Mouse (Mus musculus) embryo, embryonic 11 days (tissue): ENCODE measurements around the gene Atat1.
A peak's percentile ranks its signal among the peaks of the same experiment; 100 is the strongest.

ENCODE experiments used
- DNase-seq: peaks from one replicate; pipeline ENCODE4 v3.0.0-alpha.2; 2015

The Atat1 gene

DNA sequence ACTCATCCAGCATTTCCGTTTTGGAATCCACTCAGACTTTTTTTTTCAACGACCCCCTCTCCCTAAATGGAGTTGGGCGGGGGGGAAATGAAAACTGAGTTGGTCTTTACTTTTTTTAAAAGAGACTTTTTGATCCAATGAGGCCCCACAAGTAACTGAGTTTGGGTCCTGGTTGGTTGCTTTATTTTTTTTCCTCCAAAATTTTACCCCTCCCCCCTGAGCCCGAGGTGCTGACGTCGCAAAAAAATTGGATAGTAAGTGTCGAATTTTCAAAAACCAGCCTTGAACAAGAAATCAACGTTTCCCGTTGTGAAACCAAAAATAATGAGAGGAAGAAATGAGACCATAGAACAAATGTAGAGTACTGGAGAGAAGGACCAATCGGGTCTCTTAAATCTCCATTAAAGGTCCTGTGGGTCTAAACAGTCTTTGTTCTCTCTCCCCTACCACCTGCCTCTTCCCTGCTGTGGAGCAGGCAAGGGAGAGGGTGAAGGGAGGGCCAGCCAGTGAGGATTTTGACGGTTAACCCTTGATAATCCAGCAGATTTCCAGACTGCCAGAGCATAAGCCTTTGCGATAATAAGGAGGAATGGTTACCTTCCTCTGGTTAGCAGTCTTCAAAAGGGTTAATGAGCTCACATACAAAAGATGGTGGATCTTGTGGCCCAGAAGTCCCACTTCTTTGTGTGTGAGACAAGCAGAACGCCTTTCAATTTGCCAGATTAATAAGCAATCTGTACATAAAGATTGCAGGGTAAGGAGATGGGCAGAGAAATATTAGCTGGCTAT is 7.8 kb upstream of the Atat1 start:
- DNase-seq, result peak; percentile 71

- peak; percentile 44 for DNase-seq
These were observed 7.2 kb upstream of the Atat1 start for GRCm38 (mm10) chr17:35917143-35917462.

GRCm38 (mm10) chr17:35916297-35917142 is 6.6 kb upstream of the Atat1 start, which contains the start of the genes Mrps18b and Ppp1r10:
Gene Mrps18b, minus strand, starts transcription at chr17:35916389.
Gene Ppp1r10, plus strand, starts transcription at chr17:35916434.
- peak; percentile 100 for DNase-seq

- no peak for DNase-seq
These were observed 5.8 kb upstream of the Atat1 start for GRCm38 (mm10) chr17:35915538-35916296.

DNA sequence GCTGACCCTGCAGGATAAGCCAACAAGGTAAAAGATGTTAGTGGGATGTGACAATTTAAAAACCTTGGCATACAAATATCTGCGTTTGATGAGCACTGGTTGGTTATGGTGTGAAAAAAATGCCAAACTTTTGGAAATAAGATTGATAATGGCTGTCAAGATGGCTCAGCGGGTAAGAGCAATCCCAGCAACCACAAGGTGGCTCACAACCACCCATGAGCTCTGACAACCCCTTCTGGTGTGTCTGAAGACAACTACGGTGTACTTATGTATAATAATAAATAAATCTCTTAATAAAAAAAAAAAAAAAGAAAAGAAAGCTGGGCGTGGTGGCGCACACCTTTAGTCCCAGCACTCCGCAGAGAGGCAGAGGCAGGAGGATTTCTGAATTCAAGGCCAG is 5.1 kb upstream of the Atat1 start:
- DNase-seq, result no peak

- no peak for DNase-seq
These were observed 523 bp downstream of the Atat1 start for GRCm38 (mm10) chr17:35909186-35909918.

DNA sequence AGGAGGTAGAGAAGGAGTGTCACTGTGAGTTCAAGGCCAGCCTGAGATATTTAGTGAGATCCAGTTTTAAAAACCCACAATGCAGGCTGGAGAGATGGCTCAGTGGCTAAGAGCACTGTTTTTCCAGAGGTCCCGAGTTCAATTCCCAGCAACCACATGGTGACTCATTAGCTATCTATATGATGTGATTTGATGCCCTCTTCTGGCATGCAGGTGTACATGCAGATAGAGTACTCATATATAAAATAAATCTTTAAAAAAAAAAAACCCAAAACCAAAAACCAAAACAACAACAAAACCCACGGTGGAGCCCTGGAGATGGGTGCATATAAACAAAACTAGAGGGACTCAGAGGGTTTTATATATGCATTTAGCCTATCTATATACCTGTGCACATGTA is 2.3 kb downstream of the Atat1 start:
- no peak for DNase-seq

DNA sequence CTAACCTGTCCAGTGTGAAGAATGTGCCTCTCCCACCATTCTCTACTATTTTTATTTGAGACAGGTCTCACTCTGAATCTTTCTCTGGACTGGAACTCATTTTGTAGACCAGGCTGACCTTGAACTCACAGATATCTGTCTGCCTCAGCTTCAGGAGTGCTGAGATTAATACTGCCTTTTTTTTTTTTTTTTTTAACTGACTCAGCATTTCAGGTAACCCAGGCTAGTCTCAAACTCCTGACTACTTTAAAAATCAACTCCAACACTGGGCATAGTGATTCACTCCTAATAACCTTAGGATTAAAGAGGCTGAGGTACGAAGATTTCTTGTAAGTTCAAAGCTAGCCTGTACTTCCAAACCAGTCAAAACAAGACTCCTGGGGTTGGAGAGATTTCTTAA is 4.3 kb downstream of the Atat1 start:
- no peak for DNase-seq

DNA sequence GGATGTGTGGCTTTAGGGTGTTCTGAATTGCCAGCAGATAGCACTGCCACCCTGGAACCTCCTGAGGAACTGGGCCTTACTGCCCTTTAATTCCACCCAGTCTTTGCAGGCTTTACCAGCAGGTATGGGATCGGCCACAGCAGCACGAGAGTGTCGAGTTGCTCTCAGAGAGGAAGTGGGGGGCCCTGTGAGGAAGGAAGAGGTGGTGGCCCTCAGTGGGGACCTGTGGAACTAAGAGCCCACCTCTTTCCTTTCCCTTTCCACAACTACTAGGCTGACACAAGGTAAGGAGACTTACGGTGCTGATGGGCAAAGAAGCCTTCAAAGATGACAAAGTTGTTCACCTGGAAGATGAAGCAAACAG is 5.9 kb downstream of the Atat1 start:
- no peak for DNase-seq

- DNase-seq, result no peak
These were observed 6.4 kb downstream of the Atat1 start for GRCm38 (mm10) chr17:35903343-35903991.

- DNase-seq, result no peak
These were observed 9.2 kb downstream of the Atat1 start for GRCm38 (mm10) chr17:35900636-35901035.

GRCm38 (mm10) chr17:35897644-35898573 is 12.0 kb downstream of the Atat1 start:
- DNase-seq, result no peak

GRCm38 (mm10) chr17:35896781-35897643 is 12.9 kb downstream of the Atat1 start, which contains the start of gene 2310061I04Rik:
Gene 2310061I04Rik, minus strand, starts transcription at chr17:35897431.
- peak; percentile 95 for DNase-seq

GRCm38 (mm10) chr17:35887725-35888124 is 22.1 kb downstream of the Atat1 start:
- DNase-seq, result no peak

DNA sequence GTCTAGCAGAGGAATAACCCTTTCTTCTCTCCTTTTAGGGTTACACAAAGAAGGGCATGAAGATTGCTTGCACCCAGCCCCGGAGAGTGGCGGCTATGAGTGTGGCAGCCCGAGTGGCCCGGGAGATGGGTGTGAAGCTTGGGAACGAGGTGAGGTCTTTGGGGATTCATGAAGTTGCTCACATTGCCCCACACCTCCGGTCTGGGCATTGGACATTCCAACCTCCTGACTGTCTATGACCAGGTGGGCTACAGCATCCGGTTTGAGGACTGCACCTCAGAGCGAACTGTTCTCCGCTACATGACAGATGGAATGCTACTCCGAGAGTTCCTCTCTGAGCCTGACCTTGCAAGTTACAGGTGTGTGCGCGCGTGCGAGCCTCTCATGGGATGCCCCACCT is 26.1 kb downstream of the Atat1 start:
- DNase-seq, result no peak

DNA sequence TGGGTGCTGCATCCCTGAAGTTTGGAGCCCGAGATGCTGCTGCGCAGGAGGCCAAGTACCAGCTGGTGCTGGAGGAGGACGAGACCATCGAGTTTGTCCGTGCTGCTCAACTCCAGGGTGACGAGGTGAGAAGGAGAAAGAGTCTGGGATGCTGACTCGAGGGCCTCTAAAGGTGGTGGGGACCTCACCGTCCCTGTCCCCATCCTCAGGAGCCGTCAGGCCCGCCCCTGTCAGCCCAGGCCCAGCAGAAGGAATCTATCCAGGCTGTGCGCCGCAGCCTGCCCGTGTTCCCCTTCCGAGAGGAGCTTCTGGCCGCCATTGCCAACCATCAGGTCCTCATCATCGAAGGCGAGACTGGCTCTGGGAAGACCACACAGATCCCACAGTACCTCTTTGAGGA is 27.0 kb downstream of the Atat1 start:
- DNase-seq, result no peak

DNA sequence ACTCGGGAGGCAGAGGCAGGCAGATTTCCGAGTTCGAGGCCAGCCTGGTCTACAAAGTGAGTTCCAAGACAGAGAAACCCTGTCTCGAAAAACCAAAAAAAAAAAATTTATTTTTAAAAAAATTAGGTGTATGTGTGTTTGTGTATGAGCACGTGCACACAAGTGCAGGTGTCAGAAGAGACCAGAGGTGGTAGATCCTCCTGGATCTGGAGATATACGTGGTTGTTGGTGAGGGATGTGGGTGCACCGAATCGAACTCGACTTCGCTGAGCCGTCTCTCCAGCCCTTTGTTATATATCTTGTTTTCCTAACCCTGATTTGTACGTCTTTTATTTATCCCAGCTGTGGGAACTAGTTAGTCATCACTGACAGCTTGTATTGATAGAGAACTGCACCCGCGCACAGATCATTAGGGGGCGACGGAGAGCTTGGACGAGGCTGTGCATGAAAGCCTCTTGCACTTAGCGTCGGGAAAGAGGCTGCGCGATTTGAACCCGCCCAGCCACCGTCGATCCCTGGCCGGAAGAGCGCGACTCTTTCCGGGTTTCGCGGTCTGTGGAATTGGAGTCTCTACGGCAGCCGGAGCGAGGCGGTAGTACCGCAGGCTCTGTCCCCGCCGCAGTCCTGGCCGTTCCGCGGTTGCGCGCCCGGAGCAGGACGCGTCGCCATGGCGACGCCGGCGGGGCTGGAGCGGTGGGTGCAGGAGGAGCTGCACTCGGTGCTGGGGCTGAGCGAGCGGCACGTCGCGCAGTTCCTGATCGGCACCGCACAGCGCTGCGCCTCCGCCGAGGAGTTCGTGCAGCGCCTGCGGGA is 30.4 kb downstream of the Atat1 start, which contains the start of gene Dhx16:
Dhx16 (plus strand) TSS at position 575 of the 813 bp plus-strand sequence.
- DNase-seq, result peak; percentile 96

DNA sequence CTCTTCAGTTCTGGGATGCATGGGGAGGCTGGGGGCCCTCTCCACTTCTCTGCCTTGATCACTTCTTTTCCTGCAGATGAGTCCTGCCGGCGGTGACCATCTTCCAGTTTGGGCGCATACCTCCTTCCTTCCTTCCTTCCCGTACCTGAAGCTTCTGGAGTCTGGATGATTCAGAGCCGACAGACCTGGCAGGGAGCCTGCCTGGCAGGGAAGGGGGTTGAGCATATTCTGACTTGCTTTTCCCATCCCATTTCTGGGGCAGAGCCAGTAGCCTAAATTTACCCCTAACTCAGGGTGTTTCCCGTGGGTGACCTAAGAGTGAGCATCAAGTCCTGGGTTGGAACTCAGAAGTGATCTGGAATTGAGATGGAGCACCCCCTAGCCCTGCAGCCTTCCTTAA is 35.2 kb downstream of the Atat1 start:
- DNase-seq, result no peak
